Mouse (Mus musculus) gastrocnemius, adult 8-10 months (tissue): ENCODE measurements around the gene Wdfy3. TPM values are rescaled to one million over a fixed set of nuclear protein-coding genes. Genes with fewer than 3 reads are reported as not detected.
"Not testable (repeated sequence)": the region's sequence is repeated elsewhere in the genome, so short reads cannot be mapped to it uniquely, and the experiment has no call there.

ENCODE experiments used
- DNase-seq, 2 experiments: peaks; one replicate each; pipeline ENCODE4 v3.0.0; 2022; ENCODE audit warnings: low spot score in 2 of 2
- total RNA-seq, 4 experiments: library from RNA; stranded (reverse); gene quantifications; 2 replicates each; pipeline ENCODE4 v1.2.4; 2022

Gene Wdfy3
- 10 to 100 TPM; 21.4 to 24.9 (median 22.1) TPM for total RNA-seq

DNA sequence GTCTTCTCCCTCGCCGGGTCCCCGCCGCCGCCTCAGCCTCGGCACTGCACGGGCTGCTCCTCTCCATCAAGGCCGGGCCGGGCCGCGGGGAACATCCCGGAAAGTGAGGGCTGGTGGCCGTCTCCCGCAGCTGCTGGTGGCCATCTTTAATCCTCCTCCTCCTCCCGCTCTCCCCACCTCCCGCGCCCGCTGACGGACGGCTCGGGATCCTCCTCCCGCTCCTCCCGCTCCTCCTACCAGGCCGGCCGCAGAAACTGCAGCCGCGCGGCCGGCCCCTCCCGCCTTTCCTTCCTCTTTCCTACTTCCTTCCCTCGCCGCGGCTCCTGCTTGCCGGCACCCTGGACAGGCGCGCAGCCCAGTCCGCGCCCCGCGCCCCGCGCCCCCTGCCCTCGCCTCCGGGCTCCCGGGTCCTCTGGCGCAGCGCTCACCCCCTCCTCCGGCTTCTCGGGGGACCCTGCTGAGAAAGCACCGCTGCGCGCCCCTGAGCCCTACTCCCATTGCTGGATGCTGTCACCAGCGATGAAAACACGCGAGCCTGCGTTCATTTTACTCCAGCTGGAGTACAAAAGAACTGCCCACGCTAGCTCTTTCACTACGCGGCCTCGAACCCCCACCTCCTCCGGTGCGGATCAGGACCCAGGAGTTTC lies at the start of gene Wdfy3:
TSS of gene Wdfy3 (minus strand) at position 155 of the 647 bp plus-strand sequence.
- peak; percentile 68 to 77 for DNase-seq

DNA sequence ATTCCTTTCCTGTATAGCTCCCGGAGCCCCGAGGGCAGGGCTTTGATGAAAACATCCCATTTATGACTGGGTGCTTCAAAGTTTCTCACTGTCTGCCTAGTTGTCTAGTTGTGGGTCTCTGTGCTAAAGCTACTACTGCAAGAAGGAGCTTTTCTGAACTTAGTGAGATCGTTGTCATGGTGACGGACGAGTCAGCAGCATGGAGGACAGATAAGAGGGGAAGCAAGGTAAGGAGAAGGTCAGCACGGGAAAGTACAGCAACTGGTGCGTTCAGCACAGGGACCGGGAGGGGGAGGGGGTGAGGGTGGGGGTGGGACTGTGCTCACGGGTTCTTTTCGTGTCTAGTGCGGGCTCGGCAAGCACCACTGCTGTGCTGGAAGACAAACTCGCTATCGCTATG lies 43.3 kb upstream of the Wdfy3 start:
- no peak for DNase-seq

- no peak for DNase-seq
Measured at GRCm38 (mm10) chr5:102112034-102112433, 42.3 kb upstream of the Wdfy3 start.

- DNase-seq: no peak
Measured at GRCm38 (mm10) chr5:102110031-102110430, 40.3 kb upstream of the Wdfy3 start.

GRCm38 (mm10) chr5:102105919-102106318 lies 36.2 kb upstream of the Wdfy3 start:
- DNase-seq: no peak

DNA sequence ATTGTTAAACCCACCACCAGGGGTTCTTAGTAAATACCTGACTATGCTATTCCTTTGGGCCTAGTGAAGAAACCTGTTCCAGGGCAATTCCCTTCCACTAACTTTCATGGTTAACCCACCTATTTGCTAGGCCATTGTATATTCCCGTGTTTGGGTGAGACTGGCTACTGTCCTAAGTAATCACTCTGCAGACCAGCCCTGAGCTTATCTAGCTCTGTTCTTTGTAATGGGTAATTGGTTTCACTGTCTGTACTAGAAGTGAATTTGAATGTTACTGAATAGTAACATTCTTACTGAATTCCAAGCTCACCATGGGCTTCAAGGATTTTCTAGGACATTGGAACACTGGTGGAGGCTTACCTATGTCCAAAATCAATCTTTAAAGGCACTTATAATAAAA lies 32.1 kb upstream of the Wdfy3 start:
- not testable (repeated sequence) for DNase-seq

- DNase-seq: no peak
Measured at GRCm38 (mm10) chr5:102100246-102101241, 30.8 kb upstream of the Wdfy3 start.

- DNase-seq: no peak
Measured at GRCm38 (mm10) chr5:102095576-102095975, 25.9 kb upstream of the Wdfy3 start.

- DNase-seq: no peak
Measured at GRCm38 (mm10) chr5:102090686-102091085, 21.0 kb upstream of the Wdfy3 start.

DNA sequence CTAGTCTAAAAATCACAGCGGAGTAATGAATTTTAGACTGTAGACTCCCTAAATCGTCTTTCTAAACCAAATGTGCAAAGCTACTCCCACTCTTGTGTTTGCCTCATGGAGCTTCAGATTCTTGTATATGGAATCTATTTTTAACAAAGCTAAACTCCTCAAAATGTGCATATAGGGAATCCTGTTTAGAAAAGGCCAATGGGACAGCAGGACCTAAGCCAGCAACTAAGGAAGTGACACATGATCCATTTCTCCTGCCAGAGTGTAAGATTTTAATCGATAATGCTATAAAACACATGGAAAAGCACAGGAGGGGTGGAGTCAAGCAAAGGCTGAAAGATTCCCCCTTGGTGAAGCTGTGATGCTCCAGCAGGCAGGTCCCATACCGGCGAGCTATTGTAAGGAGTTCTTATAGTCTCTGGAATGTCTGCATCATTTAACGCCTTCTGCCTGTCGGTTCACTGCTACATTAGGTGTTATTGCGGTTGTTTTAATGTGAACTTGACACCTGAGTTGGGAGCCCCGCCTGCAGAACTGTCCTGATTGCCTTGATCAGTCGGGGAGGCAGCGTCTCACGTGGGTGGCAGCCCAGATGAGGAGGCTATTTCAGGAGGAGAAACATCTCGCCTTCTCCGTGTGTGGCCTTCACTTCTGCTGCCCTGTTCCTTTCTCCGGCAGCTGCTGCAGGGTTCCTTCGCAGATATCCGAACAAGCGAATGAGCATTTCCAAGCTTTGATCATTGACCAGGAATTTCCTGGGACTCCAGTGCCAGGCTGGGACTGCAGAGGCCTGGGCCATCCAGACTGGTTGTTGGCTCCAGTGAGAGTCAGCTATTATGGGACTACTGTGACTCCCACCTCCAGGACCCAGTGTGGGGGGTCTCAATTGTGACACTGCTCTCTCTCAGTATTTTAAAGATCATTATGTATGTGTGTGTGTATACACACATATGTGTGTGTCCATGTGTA lies 15.3 kb upstream of the Wdfy3 start:
- DNase-seq: no peak

- DNase-seq: peak in 1 of 2 experiments; percentile 39
Measured at GRCm38 (mm10) chr5:102074086-102074485, 4.4 kb upstream of the Wdfy3 start.

GRCm38 (mm10) chr5:102072057-102072456 lies 2.3 kb upstream of the Wdfy3 start:
- no peak for DNase-seq

DNA sequence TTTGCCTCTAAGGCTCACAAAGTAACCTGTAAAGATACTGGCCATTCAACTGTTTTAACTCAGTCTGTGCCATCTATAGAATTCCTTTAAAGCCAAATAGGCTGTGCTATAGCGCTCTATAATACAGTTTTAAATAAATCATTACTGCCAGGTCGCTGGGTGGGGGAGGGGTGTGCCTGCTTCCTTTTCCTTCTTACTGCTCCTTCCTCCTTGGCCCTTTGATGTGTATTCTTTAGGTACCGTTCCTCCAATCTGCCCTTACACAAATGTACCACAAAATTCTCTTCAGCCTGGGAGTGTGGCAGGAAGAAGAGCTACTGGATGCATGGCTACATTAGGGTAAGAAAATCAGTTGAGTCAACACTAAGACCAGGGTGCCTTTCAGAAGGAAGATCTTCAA lies 1.5 kb upstream of the Wdfy3 start:
- DNase-seq: peak in 1 of 2 experiments; percentile 14

DNA sequence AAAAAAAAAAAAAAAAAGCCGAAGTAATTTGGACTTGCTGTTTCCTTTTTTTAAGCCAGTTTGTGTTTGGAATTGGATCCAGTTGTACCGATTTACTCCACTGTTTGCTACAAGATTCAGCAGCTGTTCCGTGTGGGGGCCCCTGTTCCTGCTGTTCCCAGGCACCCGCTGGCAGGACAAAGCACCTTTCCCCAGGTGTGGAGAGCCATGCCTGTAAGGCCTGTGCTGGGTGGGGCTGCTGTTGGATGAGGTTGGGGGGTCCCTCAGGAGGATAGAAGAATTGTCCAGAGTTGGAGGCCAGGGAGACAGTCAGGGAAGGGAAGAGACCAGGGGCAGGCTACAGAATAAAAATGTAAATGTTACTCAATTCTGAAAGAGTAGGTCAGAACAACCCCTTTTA lies 1.1 kb upstream of the Wdfy3 start:
- DNase-seq: no peak

DNA sequence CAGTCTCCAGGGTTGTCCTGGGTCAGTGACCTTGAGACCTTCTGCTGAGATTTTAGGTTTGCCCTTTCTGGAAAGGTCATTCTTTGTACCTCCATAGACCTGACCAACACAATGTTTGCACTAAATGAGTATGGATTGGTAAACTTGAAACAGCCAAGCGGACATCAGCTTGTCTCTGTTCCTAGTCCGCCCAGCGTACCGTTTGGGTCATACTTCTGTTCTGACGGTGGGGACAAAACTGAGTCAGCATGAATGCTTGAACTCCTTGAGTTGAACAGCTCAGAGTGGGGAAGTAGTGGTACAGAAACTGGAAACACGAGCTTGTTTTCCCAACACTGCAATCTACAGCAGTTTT lies 670 bp upstream of the Wdfy3 start:
- DNase-seq: no peak

GRCm38 (mm10) chr5:102069051-102069766 lies 512 bp downstream of the Wdfy3 start:
- peak; percentile 29 to 30 for DNase-seq

- DNase-seq: no peak
Measured at GRCm38 (mm10) chr5:102066458-102066857, 3.3 kb downstream of the Wdfy3 start.

DNA sequence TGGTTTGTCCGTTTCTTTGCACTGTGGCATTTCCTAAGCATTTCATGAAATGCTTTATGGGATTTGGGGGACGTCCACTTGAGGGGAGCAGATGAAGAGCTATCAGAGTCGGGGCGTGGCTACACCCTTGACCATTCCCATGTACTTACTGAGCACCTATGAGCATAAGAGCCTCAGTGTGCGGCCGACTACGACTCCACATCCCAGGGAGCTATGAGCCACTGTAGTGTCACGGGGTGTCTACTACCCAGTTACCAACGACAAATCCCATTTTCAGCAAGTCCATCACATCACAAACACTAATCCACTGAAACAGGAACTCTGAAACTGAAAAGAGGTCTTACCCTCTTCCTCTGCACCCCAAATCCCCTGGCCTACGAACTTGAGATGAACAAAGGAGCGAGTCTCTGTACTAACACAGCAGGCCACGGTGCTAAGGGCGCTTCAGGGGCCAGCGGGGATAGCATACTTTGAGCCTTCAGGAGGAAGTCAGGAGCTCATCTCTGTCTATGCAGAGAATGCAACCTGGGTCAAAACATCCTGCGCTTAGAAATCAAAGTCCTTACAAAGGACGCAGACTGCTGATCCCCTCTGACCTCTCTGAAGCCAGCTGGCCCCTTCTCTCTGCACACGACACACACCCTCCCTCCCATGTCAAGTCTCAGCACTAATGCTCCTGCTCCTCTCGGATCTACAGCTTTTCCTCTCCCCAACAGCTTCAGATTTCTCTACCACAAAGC lies 6.5 kb downstream of the Wdfy3 start:
- DNase-seq: no peak

- no peak for DNase-seq
Measured at GRCm38 (mm10) chr5:102061816-102062215, 7.9 kb downstream of the Wdfy3 start.

GRCm38 (mm10) chr5:102055946-102056345 lies 13.8 kb downstream of the Wdfy3 start:
- peak; percentile 12 to 27 for DNase-seq
